Mouse (Mus musculus): ENCODE results near the gene Podxl. TPM values are rescaled to one million over a fixed set of nuclear protein-coding genes. Genes with fewer than 3 reads are reported as not detected.

Gene Podxl
- polyA plus RNA-seq, 1 experiment, result 0.60 TPM

DNA sequence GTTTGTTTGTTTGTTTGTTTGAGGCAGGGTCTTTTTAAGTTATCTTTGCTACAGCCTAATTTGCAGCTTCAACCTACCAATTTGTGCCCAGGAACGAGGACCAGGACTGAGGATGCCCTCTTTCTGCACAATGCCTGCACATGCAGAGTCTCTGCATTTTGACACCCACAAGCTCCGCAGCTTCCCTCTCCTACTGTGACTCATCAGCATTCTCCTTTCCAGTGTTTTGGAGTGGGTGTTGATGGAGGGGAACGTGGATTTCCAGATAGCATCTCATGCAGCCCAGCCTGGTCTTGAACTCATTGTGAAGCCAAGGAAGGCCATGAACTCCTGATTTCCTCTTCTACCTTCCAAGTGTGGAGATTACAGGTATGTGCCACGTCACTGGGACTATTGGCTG is 11.3 kb upstream of the Podxl start:
- no peaks in the 10 kb centered on the region for H3K27me3 ChIP-seq (ENCODE audit: control insufficient read depth, insufficient read depth, insufficient read length)
- H3K36me3 ChIP-seq (ENCODE audit: control insufficient read depth, insufficient read depth), result no peaks in the 10 kb centered on the region
- no peak overlapping the region for H3K4me3 ChIP-seq
- H3ac ChIP-seq (ENCODE audit: control insufficient read depth, insufficient read length), result no peak overlapping the region
- no peak overlapping the region for H3K4me2 ChIP-seq (ENCODE audit: low read depth)
- TF ChIP-seq E2F4 (IDR thresholded peaks at IDR 0.05; ENCODE audit: insufficient read depth), result no peak
- TF ChIP-seq TCF12 (IDR thresholded peaks at IDR 0.05; ENCODE audit: insufficient read depth, poor library complexity, severe bottlenecking), result no peak
- no peak for TF ChIP-seq USF1 (IDR thresholded peaks at IDR 0.05; ENCODE audit: low read depth)
- TF ChIP-seq SRF (IDR thresholded peaks at IDR 0.05; ENCODE audit: control insufficient read depth, insufficient read length, low read depth), result no peak
- no peak for TF ChIP-seq MAX (IDR thresholded peaks at IDR 0.05; ENCODE audit: low read depth)
- no peak for TF ChIP-seq POLR2A (IDR thresholded peaks at IDR 0.05; ENCODE audit: insufficient read length, low read depth)
- TF ChIP-seq REST (IDR thresholded peaks at IDR 0.05; ENCODE audit: insufficient read depth, insufficient read length), result no peak
- no peak for TF ChIP-seq MYOG (IDR thresholded peaks at IDR 0.05; ENCODE audit: control insufficient read depth in 1 of 3, insufficient read depth in 1 of 3, insufficient read length in 2 of 3, low read depth in 2 of 3)
- TF ChIP-seq CEBPB (IDR thresholded peaks at IDR 0.05; ENCODE audit: insufficient read depth, poor library complexity, severe bottlenecking), result no peak
- TF ChIP-seq POLR2AphosphoS2 (IDR thresholded peaks at IDR 0.05; ENCODE audit: insufficient read length, low read depth), result no peak
- TF ChIP-seq MYOD1 (IDR thresholded peaks at IDR 0.05; ENCODE audit: control insufficient read depth in 1 of 3, insufficient read length in 2 of 3, low read depth in 2 of 3), result no peak
- TF ChIP-seq TCF3 (IDR thresholded peaks at IDR 0.05; ENCODE audit: insufficient read length, low read depth), result no peak
- H3K79me2 ChIP-seq (ENCODE audit: control insufficient read depth, insufficient read depth), result no peaks in the 10 kb centered on the region

DNA sequence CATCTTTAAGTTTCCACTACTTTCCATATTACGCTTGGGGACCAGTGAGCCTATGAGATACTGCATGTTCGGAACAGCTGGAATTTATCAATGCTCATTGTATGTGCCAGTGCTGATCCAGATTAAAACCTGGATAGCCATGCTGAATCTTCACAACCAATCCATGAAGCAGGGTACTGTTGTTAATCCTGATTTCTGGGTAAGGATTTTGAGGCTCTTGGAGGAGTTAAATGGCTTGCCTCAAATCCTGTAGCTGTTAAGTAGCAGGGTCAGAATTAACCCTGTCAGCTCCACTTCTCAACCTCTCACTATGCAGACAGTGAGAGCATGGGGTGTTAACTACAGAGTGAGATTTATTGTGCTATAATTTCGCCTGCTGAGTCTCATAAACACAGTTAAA is 7.7 kb upstream of the Podxl start:
- no peak overlapping the region for H3K4me3 ChIP-seq
- H3K4me2 ChIP-seq (ENCODE audit: low read depth), result no peak overlapping the region
- H3K27me3 ChIP-seq (ENCODE audit: control insufficient read depth, insufficient read depth, insufficient read length), result no peaks in the 10 kb centered on the region
- H3K79me2 ChIP-seq (ENCODE audit: control insufficient read depth, insufficient read depth), result no peaks in the 10 kb centered on the region
- TF ChIP-seq POLR2AphosphoS2 (IDR thresholded peaks at IDR 0.05; ENCODE audit: insufficient read length, low read depth), result no peak
- TF ChIP-seq USF1 (IDR thresholded peaks at IDR 0.05; ENCODE audit: low read depth), result no peak
- TF ChIP-seq CEBPB (IDR thresholded peaks at IDR 0.05; ENCODE audit: insufficient read depth, poor library complexity, severe bottlenecking), result no peak
- TF ChIP-seq TCF3 (IDR thresholded peaks at IDR 0.05; ENCODE audit: insufficient read length, low read depth), result no peak
- TF ChIP-seq MAX (IDR thresholded peaks at IDR 0.05; ENCODE audit: low read depth), result no peak
- no peak for TF ChIP-seq TCF12 (IDR thresholded peaks at IDR 0.05; ENCODE audit: insufficient read depth, poor library complexity, severe bottlenecking)
- no peak for TF ChIP-seq POLR2A (IDR thresholded peaks at IDR 0.05; ENCODE audit: insufficient read length, low read depth)
- TF ChIP-seq SRF (IDR thresholded peaks at IDR 0.05; ENCODE audit: control insufficient read depth, insufficient read length, low read depth), result no peak
- no peak for TF ChIP-seq E2F4 (IDR thresholded peaks at IDR 0.05; ENCODE audit: insufficient read depth)
- no peak for TF ChIP-seq REST (IDR thresholded peaks at IDR 0.05; ENCODE audit: insufficient read depth, insufficient read length)
- no peak for TF ChIP-seq MYOD1 (IDR thresholded peaks at IDR 0.05; ENCODE audit: control insufficient read depth in 1 of 3, insufficient read length in 2 of 3, low read depth in 2 of 3)
- no peaks in the 10 kb centered on the region for H3K36me3 ChIP-seq (ENCODE audit: control insufficient read depth, insufficient read depth)
- no peak overlapping the region for H3ac ChIP-seq (ENCODE audit: control insufficient read depth, insufficient read length)

DNA sequence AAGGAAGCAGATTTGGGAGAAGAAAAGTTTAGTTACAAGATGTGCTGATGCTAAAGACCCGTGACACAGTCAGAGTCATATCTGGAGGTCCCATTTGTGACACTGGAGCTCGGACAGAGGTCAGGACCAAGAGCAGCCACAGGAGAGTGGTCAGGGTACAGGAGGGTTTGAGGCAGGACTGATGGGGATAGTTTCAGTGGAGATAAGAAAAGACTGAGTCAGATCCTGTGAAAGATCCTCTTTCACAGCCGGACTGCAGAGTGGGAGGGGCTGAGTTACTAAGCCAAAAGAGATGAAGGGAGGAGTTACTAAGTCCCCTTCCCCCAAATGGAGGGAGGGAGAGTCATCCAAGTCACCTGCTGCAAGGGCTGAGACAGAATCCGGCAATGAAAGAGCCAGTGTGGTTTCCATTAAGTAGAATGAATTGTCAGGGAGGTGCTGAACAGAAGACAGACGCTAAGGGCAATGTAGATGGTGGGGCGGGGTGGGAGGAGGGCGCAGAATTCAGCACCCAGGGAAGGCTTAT is 4.4 kb upstream of the Podxl start:
- Histone ChIP-seq H3K36me3 (ENCODE audit: control insufficient read depth, insufficient read depth) (no peaks in the 10 kb centered on the region), H3K4me3 (no peak overlapping the region), H3K4me2 (ENCODE audit: low read depth) (no peak overlapping the region), H3K79me2 (ENCODE audit: control insufficient read depth, insufficient read depth) (no peaks in the 10 kb centered on the region), H3K27me3 (ENCODE audit: control insufficient read depth, insufficient read depth, insufficient read length) (no peaks in the 10 kb centered on the region), H3ac (ENCODE audit: control insufficient read depth, insufficient read length) (no peak overlapping the region)
- TF ChIP-seq SRF (IDR thresholded peaks at IDR 0.05; ENCODE audit: control insufficient read depth, insufficient read length, low read depth), result no peak
- TF ChIP-seq POLR2AphosphoS2 (IDR thresholded peaks at IDR 0.05; ENCODE audit: insufficient read length, low read depth), result no peak
- no peak for TF ChIP-seq MAX (IDR thresholded peaks at IDR 0.05; ENCODE audit: low read depth)
- TF ChIP-seq E2F4 (IDR thresholded peaks at IDR 0.05; ENCODE audit: insufficient read depth), result no peak
- no peak for TF ChIP-seq MYOG (IDR thresholded peaks at IDR 0.05; ENCODE audit: control insufficient read depth in 1 of 3, insufficient read depth in 1 of 3, insufficient read length in 2 of 3, low read depth in 2 of 3)
- no peak for TF ChIP-seq MYOD1 (IDR thresholded peaks at IDR 0.05; ENCODE audit: control insufficient read depth in 1 of 3, insufficient read length in 2 of 3, low read depth in 2 of 3)
- TF ChIP-seq POLR2A (IDR thresholded peaks at IDR 0.05; ENCODE audit: insufficient read length, low read depth), result no peak
- TF ChIP-seq REST (IDR thresholded peaks at IDR 0.05; ENCODE audit: insufficient read depth, insufficient read length), result no peak
- no peak for TF ChIP-seq TCF3 (IDR thresholded peaks at IDR 0.05; ENCODE audit: insufficient read length, low read depth)
- TF ChIP-seq USF1 (IDR thresholded peaks at IDR 0.05; ENCODE audit: low read depth), result no peak
- TF ChIP-seq TCF12 (IDR thresholded peaks at IDR 0.05; ENCODE audit: insufficient read depth, poor library complexity, severe bottlenecking), result no peak
- no peak for TF ChIP-seq CEBPB (IDR thresholded peaks at IDR 0.05; ENCODE audit: insufficient read depth, poor library complexity, severe bottlenecking)

DNA sequence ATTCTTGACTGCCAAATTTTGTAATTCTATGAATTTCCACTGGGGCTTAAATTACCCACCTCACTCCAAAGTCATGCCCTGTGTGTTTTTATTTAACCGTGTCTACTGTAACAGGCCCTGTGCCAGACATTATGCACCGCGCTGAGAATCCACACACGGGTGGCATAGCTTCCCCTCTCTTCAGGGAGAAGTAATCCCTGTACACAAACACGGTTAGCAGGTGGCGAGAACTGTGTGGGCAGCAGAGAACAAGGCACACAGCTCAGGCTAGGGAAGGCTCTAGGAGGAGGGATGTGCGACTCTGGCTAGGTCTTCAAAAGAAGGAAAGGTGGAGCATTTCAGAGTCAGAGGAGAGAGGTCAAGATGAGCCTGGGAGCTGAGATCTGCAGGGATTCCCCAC is 3.4 kb upstream of the Podxl start:
- H3ac ChIP-seq (ENCODE audit: control insufficient read depth, insufficient read length), result no peak overlapping the region
- no peaks in the 10 kb centered on the region for H3K36me3 ChIP-seq (ENCODE audit: control insufficient read depth, insufficient read depth)
- H3K27me3 ChIP-seq (ENCODE audit: control insufficient read depth, insufficient read depth, insufficient read length), result no peaks in the 10 kb centered on the region
- no peak for TF ChIP-seq MYOG (IDR thresholded peaks at IDR 0.05; ENCODE audit: control insufficient read depth in 1 of 3, insufficient read depth in 1 of 3, insufficient read length in 2 of 3, low read depth in 2 of 3)
- TF ChIP-seq CEBPB (IDR thresholded peaks at IDR 0.05; ENCODE audit: insufficient read depth, poor library complexity, severe bottlenecking), result no peak
- TF ChIP-seq TCF3 (IDR thresholded peaks at IDR 0.05; ENCODE audit: insufficient read length, low read depth), result no peak
- TF ChIP-seq TCF12 (IDR thresholded peaks at IDR 0.05; ENCODE audit: insufficient read depth, poor library complexity, severe bottlenecking), result no peak
- TF ChIP-seq MAX (IDR thresholded peaks at IDR 0.05; ENCODE audit: low read depth), result no peak
- no peak for TF ChIP-seq MYOD1 (IDR thresholded peaks at IDR 0.05; ENCODE audit: control insufficient read depth in 1 of 3, insufficient read length in 2 of 3, low read depth in 2 of 3)
- no peak for TF ChIP-seq E2F4 (IDR thresholded peaks at IDR 0.05; ENCODE audit: insufficient read depth)
- TF ChIP-seq POLR2AphosphoS2 (IDR thresholded peaks at IDR 0.05; ENCODE audit: insufficient read length, low read depth), result no peak
- TF ChIP-seq POLR2A (IDR thresholded peaks at IDR 0.05; ENCODE audit: insufficient read length, low read depth), result no peak
- TF ChIP-seq USF1 (IDR thresholded peaks at IDR 0.05; ENCODE audit: low read depth), result no peak
- no peak for TF ChIP-seq SRF (IDR thresholded peaks at IDR 0.05; ENCODE audit: control insufficient read depth, insufficient read length, low read depth)
- no peak for TF ChIP-seq REST (IDR thresholded peaks at IDR 0.05; ENCODE audit: insufficient read depth, insufficient read length)
- no peak overlapping the region for H3K4me2 ChIP-seq (ENCODE audit: low read depth)
- H3K79me2 ChIP-seq (ENCODE audit: control insufficient read depth, insufficient read depth), result no peaks in the 10 kb centered on the region
- no peak overlapping the region for H3K4me3 ChIP-seq
